Mouse (Mus musculus): ENCODE measurements around the gene Serhl.

- TF ChIP-seq POLR2A (IDR thresholded peaks at IDR 0.05; ENCODE audit: low read depth, low read length) (no peak), NELFE (IDR thresholded peaks at IDR 0.05; ENCODE audit: low read depth, low read length) (no peak), ZMIZ1 (IDR thresholded peaks at IDR 0.05; ENCODE audit: low read depth, low read length) (no peak), CTCF (conservative IDR thresholded peaks at IDR 0.05 in 1 of 2, IDR thresholded peaks at IDR 0.05 in 1 of 2; ENCODE audit: low read depth in 2 of 2, low read length in 2 of 2) (no peak), USF1 (IDR thresholded peaks at IDR 0.05; ENCODE audit: low read depth, low read length) (no peak), HCFC1 (IDR thresholded peaks at IDR 0.05; ENCODE audit: low read depth, low read length) (no peak), JUND (conservative IDR thresholded peaks at IDR 0.05; ENCODE audit: low read depth, low read length) (no peak), TBP (conservative IDR thresholded peaks at IDR 0.05; ENCODE audit: low read depth, low read length) (no peak), CHD2 (IDR thresholded peaks at IDR 0.05; ENCODE audit: low read length) (no peak), ZKSCAN1 (IDR thresholded peaks at IDR 0.05; ENCODE audit: borderline replicate concordance, low read depth, low read length) (no peak), BHLHE40 (IDR thresholded peaks at IDR 0.05; ENCODE audit: low read depth, low read length) (no peak), E2F4 (IDR thresholded peaks at IDR 0.05; ENCODE audit: insufficient replicate concordance, low read depth, low read length) (no peak), ZC3H11A (IDR thresholded peaks at IDR 0.05; ENCODE audit: low read depth, low read length) (no peak), MAFK (IDR thresholded peaks at IDR 0.05; ENCODE audit: insufficient replicate concordance, low read length) (no peak)
Observed at GRCm38 (mm10) chr15:83068270-83068669, 21.0 kb upstream of the Serhl start.

All from CH12.LX (cell line).